Comparison of ENCODE assay signal across 8 mouse cellular contexts in genomic region chr1:125561841-125562240, GRCm38 (mm10). TPM values are rescaled to one million over a fixed set of nuclear protein-coding genes. Genes with fewer than 3 reads are reported as not detected.
DNase-seq lines count a peak whose midpoint lies in the region; ATAC-seq and TF ChIP-seq lines count a peak whose summit lies in the region.

No protein-coding gene starts in this region.

- H3K4me1 ChIP-seq in cerebellum, adult 2 months (ENCODE audit: control insufficient read depth, insufficient read depth, low read length): peaks cover 6% of the 10 kb centered on the region; the same call in 1 of the 2 replicates
- peaks cover 17% of the 10 kb centered on the region for H3K4me1 ChIP-seq in forebrain, embryonic 10.5 days
- peaks cover 3% of the 10 kb centered on the region; the same call in 1 of the 2 replicates for H3K4me1 ChIP-seq in intestine, postnatal 0 days (replicated peaks; ENCODE audit: control insufficient read depth, insufficient read depth, low read length)
- peaks cover 7% of the 10 kb centered on the region; the same call in 1 of the 2 replicates for H3K4me1 ChIP-seq in neural tube, embryonic 14.5 days (ENCODE audit: control insufficient read depth, insufficient read depth, low read length)

- no peaks in the 10 kb centered on the region for H3K9me3 ChIP-seq in forebrain, embryonic 10.5 days
- H3K9me3 ChIP-seq in intestine, postnatal 0 days (ENCODE audit: control insufficient read depth): no peaks in the 10 kb centered on the region
- no peaks in the 10 kb centered on the region for H3K9me3 ChIP-seq in neural tube, embryonic 14.5 days (ENCODE audit: control insufficient read depth, low read length)

- WGBS in cerebellum, adult 2 months: 65% methylated on average over 4 of the region's 4 CpGs
- WGBS in forebrain, embryonic 10.5 days: 73% methylated on average over 4 of the region's 4 CpGs
- 74% methylated on average over 4 of the region's 4 CpGs for WGBS in intestine, postnatal 0 days
- WGBS in neural tube, embryonic 14.5 days: 76% methylated on average over 4 of the region's 4 CpGs

- no peaks in the 10 kb centered on the region for H3K36me3 ChIP-seq in forebrain, embryonic 10.5 days (replicated peaks)
- peaks cover 12% of the 10 kb centered on the region; the same call in 1 of the 2 replicates for H3K36me3 ChIP-seq in intestine, postnatal 0 days (ENCODE audit: control insufficient read depth, insufficient read depth)
- H3K36me3 ChIP-seq in neural tube, embryonic 14.5 days (ENCODE audit: control insufficient read depth, insufficient read depth, low read length): no peaks in the 10 kb centered on the region; the same call in 1 of the 2 replicates

- DNase-seq in cerebellum, adult 2 months: no peak
- DNase-seq in 3T3-L1 (ENCODE audit: low read depth, low spot score): peak; percentile 28
- DNase-seq in forebrain, embryonic 10.5 days (ENCODE audit: extremely low spot score, low spot score): no peak
- no peak for DNase-seq in right cerebral cortex, postnatal 36 days (ENCODE audit: low spot score in 2 of 2)
- no peak for DNase-seq in thymus, postnatal 10 days (ENCODE audit: low spot score in 2 of 2)

- H3K4me3 ChIP-seq in cerebellum, adult 2 months (replicated peaks; ENCODE audit: insufficient read depth, low read depth, low read length): peak overlapping the region; percentile 84
- H3K4me3 ChIP-seq in forebrain, embryonic 10.5 days: peak overlapping the region; percentile 84
- H3K4me3 ChIP-seq in intestine, postnatal 0 days (ENCODE audit: low read depth, low read length): peak overlapping the region; percentile 83
- H3K4me3 ChIP-seq in neural tube, embryonic 14.5 days (ENCODE audit: low read depth, low read length): peak overlapping the region; percentile 88

- no peak for TF ChIP-seq CTCF in cerebellum, adult 2 months (IDR thresholded peaks at IDR 0.05; ENCODE audit: borderline replicate concordance, insufficient read depth, low read depth, low read length)
- TF ChIP-seq CTCF in intestine, postnatal 0 days (IDR thresholded peaks at IDR 0.05; ENCODE audit: low read depth): no peak

- H3K4me2 ChIP-seq in intestine, postnatal 0 days (replicated peaks; ENCODE audit: low read depth): peak overlapping the region; percentile 84
- peak overlapping the region; percentile 66 for H3K4me2 ChIP-seq in neural tube, embryonic 14.5 days (ENCODE audit: low read depth, low read length)

- H3K9ac ChIP-seq in intestine, postnatal 0 days (ENCODE audit: low read depth, low read length): peak overlapping the region; percentile 88; the same call in 1 of the 2 replicates
- H3K9ac ChIP-seq in neural tube, embryonic 14.5 days (replicated peaks; ENCODE audit: low read depth, low read length): peak overlapping the region; percentile 89; the same call in 1 of the 2 replicates

- ATAC-seq in cerebellum, adult (ENCODE audit: insufficient number of reproducible peaks, low FRiP score, low TSS enrichment): no peak
- ATAC-seq in intestine, postnatal 0 days: no peak
- ATAC-seq in neural tube, embryonic 14.5 days (ENCODE audit: low read depth): no peak

- no peaks in the 10 kb centered on the region for H3K27me3 ChIP-seq in cerebellum, adult 2 months (ENCODE audit: control insufficient read depth, insufficient read depth, low read length)
- no peaks in the 10 kb centered on the region for H3K27me3 ChIP-seq in forebrain, embryonic 10.5 days (ENCODE audit: poor library complexity, severe bottlenecking)
- H3K27me3 ChIP-seq in intestine, postnatal 0 days (replicated peaks; ENCODE audit: control insufficient read depth, insufficient read depth, low read length): no peaks in the 10 kb centered on the region
- no peaks in the 10 kb centered on the region for H3K27me3 ChIP-seq in neural tube, embryonic 14.5 days (ENCODE audit: control insufficient read depth, insufficient read depth, low read length)

- no peak overlapping the region for H3K27ac ChIP-seq in cerebellum, adult 2 months (ENCODE audit: insufficient read depth, low read length)
- no peak overlapping the region for H3K27ac ChIP-seq in forebrain, embryonic 10.5 days
- H3K27ac ChIP-seq in intestine, postnatal 0 days (ENCODE audit: low read depth, low read length): 0 out of 2 replicates have a peak overlapping the region, but pooled peaks have one; percentile 97
- no peak overlapping the region for H3K27ac ChIP-seq in neural tube, embryonic 14.5 days (ENCODE audit: low read depth, low read length)

- TF ChIP-seq POLR2A in cerebellum, adult 2 months (IDR thresholded peaks at IDR 0.05; ENCODE audit: borderline replicate concordance, insufficient read depth, low read length): no peak

RNA-seq across cellular contexts. Expression of gene Slc35f5, which starts 1.4 kb away (rescaled TPM):
- polyA plus RNA-seq in cerebellum, adult 2 months (2012; rRNA removed): 17.3 and 18.9 TPM in 2 replicates
- polyA plus RNA-seq in forebrain, embryonic 10.5 days (2016; fragmentation: Nextera tagmentation; extraction: Ambion mirVana): 18.1 and 20.4 TPM in 2 replicates
- polyA plus RNA-seq in intestine, postnatal 0 days (2015; fragmentation: Nextera tagmentation; extraction: Ambion mirVana): 36.2 and 37.4 TPM in 2 replicates
- polyA plus RNA-seq in neural tube, embryonic 14.5 days (2014; fragmentation: Nextera tagmentation; extraction: Ambion mirVana): 29.1 and 36.1 TPM in 2 replicates
